Mouse (Mus musculus) fat pad, adult 2 months (tissue): ENCODE results near the gene Gpr153.
A peak's percentile ranks its signal among the peaks of the same experiment; 100 is the strongest.

Source experiments
- DNase-seq: peaks from one replicate; pipeline ENCODE4 v3.0.0-alpha.2; 2011; ENCODE audit warnings: low read depth, low spot score; ENCODE audit errors: extremely low read depth

The Gpr153 gene

DNA sequence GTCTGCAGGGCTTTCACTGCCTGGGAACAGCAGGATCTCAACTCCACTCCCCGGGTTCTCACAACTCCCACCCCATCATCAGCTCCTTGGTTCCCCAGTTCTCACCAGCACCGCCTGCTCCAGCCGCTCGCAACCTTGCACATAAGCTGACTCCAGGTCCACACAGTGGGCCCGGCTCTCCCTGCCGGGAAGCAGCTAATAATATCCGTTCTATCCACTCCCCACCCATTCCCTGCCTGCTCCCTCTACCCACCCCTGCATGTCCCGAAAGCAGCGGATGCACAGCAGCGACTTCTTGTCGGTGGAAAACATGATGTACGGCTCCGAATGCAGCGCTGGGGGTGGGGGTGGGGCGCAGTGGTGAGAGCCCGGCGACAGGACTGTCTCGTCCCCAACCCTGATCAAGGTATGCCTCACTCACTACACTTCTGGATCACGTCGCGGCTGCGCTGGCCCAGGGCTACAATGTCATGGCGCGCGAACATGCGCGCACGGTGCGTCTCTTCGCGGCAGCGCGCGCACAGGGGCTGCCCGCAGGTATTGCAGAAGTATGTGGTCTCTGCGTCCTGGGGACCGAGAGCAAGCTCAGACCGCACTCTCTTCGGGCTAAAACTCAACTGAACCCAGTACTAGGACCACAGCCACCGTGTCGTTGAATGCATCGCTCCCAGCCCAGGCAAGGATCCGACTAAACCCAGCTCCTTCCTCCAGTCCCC is 41.6 kb downstream of the Gpr153 start:
- DNase-seq: no peak

DNA sequence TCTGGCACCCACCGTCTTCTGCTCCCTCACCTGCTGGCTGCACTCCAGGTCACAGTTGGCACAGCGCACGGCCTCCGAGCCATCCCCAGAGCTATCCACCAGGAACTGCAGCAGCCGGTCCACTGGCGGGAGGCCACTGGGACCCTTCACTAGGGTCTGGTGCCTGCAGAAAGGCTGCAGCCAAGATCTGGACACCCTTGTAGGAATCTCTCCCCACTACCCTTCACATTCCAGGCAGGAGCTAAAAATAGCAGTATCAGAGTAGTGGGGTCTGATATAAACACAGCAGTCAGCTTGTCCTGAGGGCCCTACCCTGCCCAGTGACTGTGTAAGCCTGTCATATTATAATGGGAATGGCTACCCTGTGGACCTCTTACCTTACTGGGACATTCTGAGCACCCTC is 43.6 kb downstream of the Gpr153 start:
- DNase-seq: no peak

- DNase-seq: no peak
Measured at GRCm38 (mm10) chr4:152318517-152319234, 44.6 kb downstream of the Gpr153 start, which contains the start of gene Rnf207. Gene Rnf207 (minus strand): TSS chr4:152318993.

DNA sequence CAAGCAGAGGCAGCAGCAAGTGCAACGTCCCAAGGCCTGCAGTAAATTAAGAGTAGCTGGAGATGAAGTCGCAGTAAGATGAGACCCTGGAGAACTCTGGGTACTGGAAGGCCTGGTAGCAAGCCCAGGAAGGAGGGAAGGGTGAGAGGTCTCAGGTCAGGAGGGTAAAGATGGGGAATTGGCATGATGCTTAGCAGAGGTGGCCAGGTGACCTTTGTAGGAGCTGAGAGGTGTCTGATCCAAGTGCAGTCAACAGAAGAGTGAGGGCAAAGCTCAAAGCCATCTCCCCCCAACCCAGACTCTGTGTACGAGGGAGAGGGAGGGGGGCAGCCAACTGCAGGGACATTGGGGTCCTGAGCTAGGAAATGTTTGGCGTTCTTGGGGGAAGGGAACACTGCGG is 47.4 kb downstream of the Gpr153 start:
- no peak for DNase-seq

- DNase-seq: no peak
Measured at GRCm38 (mm10) chr4:152324641-152325562, 50.9 kb downstream of the Gpr153 start.

GRCm38 (mm10) chr4:152325574-152326411 is 51.8 kb downstream of the Gpr153 start, which contains the start of gene Rpl22:
Gene Rpl22 (plus strand): TSS chr4:152325742.
- peak; percentile 93 for DNase-seq

DNA sequence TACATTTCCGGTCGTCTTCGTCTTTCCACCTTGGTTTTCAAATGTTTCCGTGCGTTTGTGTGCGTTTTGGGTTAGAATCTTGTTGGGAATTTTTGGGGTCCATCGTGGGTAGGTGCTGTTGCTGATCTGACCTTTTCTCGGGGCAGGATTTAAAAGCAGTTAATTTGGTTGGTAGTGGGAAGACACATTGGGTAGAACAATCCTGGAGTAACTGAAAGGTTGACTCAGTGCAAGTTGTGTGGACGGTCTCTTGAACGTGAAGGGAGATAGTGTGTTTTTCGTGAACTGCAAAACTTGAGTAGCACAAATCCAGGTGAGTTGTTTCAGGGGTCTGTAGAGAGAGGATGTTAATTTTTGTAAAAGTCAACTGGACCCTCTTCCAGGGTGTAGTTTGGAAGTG is 52.5 kb downstream of the Gpr153 start:
- no peak for DNase-seq

DNA sequence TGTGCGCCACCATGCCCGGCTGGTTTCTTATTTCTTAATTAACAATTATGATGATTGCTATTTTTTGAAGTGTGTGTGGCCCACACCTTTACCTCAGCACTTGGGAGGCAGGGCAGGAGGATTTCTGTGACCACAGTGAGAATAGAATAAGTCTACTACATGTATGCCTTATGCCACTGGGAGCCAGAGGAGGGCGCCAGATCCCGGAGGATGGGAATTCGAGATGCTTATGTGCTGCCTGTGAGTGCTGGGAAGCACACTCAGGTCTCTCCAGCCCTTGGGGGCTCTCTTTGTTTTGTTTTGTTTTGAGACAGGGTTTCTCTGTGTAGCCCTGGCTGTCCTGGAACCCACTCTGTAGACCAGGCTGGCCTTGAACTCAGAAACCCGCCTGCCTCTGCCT is 54.7 kb downstream of the Gpr153 start:
- DNase-seq: no peak

DNA sequence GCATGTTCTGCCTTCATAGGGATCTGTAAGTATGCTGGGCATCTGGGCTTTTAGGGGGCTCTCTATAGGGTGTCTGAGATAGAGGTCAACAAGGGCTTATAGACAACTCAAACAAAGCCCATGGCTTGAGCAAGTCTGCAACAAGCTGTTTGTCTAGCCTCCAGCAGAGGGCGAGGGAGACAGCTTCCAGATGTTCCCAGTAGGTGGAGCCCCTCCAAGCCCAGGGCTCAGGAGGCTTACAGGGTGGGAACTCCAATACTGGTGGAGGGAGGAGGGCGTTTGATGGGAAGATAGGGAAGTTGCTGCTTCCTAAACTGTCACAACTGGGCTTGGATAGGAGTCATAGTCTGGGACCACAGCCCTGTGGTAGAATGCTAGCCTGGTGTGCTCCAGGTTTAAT is 58.9 kb downstream of the Gpr153 start:
- no peak for DNase-seq

DNA sequence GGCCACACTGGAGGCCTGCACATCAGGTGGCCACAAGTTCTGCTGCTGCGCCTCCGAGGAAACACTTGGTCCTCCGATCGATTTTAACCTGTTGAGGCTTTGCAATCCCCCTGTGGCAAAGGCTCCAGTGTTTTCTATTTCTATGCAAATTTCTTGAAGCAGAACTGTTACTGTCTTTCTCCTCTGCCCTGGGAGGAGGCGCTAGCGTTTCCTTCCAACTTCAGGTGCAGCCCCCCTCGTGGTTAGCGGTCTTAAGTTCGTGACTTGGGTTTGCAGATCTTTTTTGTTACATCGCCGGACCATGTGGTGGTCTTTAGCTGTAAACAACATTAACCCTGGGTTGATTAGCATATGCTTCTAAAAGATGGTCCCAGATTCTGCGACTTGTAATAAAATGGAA is 59.6 kb downstream of the Gpr153 start:
- no peak for DNase-seq
